Mouse (Mus musculus): ENCODE results near the gene Arl15. TPM values are rescaled to one million over a fixed set of nuclear protein-coding genes. Genes with fewer than 3 reads are reported as not detected.

Gene Arl15
- polyA plus RNA-seq, 1 experiment from 2014 or later, result 12.9 TPM

GRCm38 (mm10) chr13:113995490-113996236 is 201.4 kb downstream of the Arl15 start:
- Histone ChIP-seq H3K36me3 (no peaks in the 10 kb centered on the region), H3K4me1 (no peaks in the 10 kb centered on the region), H3K27me3 (ENCODE audit: low read depth, poor library complexity, severe bottlenecking) (no peaks in the 10 kb centered on the region), H3K4me3 (no peak overlapping the region), H3K9me3 (replicated peaks) (no peaks in the 10 kb centered on the region), H3K27ac (no peak overlapping the region)
- 90% methylated on average over 9 of the region's 9 CpGs for WGBS
- no peak for DNase-seq (ENCODE audit: low spot score)

- H3K9me3 ChIP-seq (replicated peaks), result no peaks in the 10 kb centered on the region
- DNase-seq (ENCODE audit: low spot score), result no peak
- no peak overlapping the region for H3K27ac ChIP-seq
- no peak overlapping the region for H3K4me3 ChIP-seq
- no peaks in the 10 kb centered on the region for H3K27me3 ChIP-seq (ENCODE audit: low read depth, poor library complexity, severe bottlenecking)
- no peaks in the 10 kb centered on the region for H3K4me1 ChIP-seq
- 93% methylated on average over 12 of the region's 12 CpGs for WGBS
- no peaks in the 10 kb centered on the region for H3K36me3 ChIP-seq
These were observed 204.5 kb downstream of the Arl15 start for GRCm38 (mm10) chr13:113998811-113999210.

GRCm38 (mm10) chr13:114003463-114003862 is 209.2 kb downstream of the Arl15 start:
- Histone ChIP-seq H3K9me3 (replicated peaks) (no peaks in the 10 kb centered on the region), H3K27me3 (ENCODE audit: low read depth, poor library complexity, severe bottlenecking) (no peaks in the 10 kb centered on the region), H3K4me1 (no peaks in the 10 kb centered on the region), H3K36me3 (no peaks in the 10 kb centered on the region), H3K4me3 (no peak overlapping the region), H3K27ac (no peak overlapping the region)
- DNase-seq (ENCODE audit: low spot score), result no peak
- WGBS, result 93% methylated on average over 10 of the region's 10 CpGs

- WGBS, result 91% methylated on average over 6 of the region's 6 CpGs
- H3K9me3 ChIP-seq (replicated peaks), result no peaks in the 10 kb centered on the region
- H3K4me1 ChIP-seq, result no peaks in the 10 kb centered on the region
- H3K27ac ChIP-seq, result no peak overlapping the region
- H3K36me3 ChIP-seq, result no peaks in the 10 kb centered on the region
- no peak overlapping the region for H3K4me3 ChIP-seq
- H3K27me3 ChIP-seq (ENCODE audit: low read depth, poor library complexity, severe bottlenecking), result no peaks in the 10 kb centered on the region
- DNase-seq (ENCODE audit: low spot score), result no peak
These were observed 209.9 kb downstream of the Arl15 start for GRCm38 (mm10) chr13:114004191-114004590.

GRCm38 (mm10) chr13:114009786-114010185 is 215.5 kb downstream of the Arl15 start:
- no peaks in the 10 kb centered on the region for H3K9me3 ChIP-seq (replicated peaks)
- H3K27ac ChIP-seq, result no peak overlapping the region
- no peak for DNase-seq (ENCODE audit: low spot score)
- H3K4me3 ChIP-seq, result no peak overlapping the region
- 80% methylated on average over 9 of the region's 9 CpGs for WGBS
- H3K27me3 ChIP-seq (ENCODE audit: low read depth, poor library complexity, severe bottlenecking), result no peaks in the 10 kb centered on the region
- H3K36me3 ChIP-seq, result no peaks in the 10 kb centered on the region
- H3K4me1 ChIP-seq, result peaks cover 16% of the 10 kb centered on the region

- Histone ChIP-seq H3K9me3 (replicated peaks) (no peaks in the 10 kb centered on the region), H3K4me1 (peaks cover 16% of the 10 kb centered on the region), H3K27ac (no peak overlapping the region), H3K36me3 (no peaks in the 10 kb centered on the region), H3K27me3 (ENCODE audit: low read depth, poor library complexity, severe bottlenecking) (no peaks in the 10 kb centered on the region), H3K4me3 (no peak overlapping the region)
- WGBS, result 90% methylated on average over 9 of the region's 9 CpGs
- no peak for DNase-seq (ENCODE audit: low spot score)
These were observed 216.2 kb downstream of the Arl15 start for GRCm38 (mm10) chr13:114010521-114010920.

- Histone ChIP-seq H3K4me1 (peaks cover 16% of the 10 kb centered on the region), H3K27me3 (ENCODE audit: low read depth, poor library complexity, severe bottlenecking) (no peaks in the 10 kb centered on the region), H3K4me3 (no peak overlapping the region), H3K36me3 (no peaks in the 10 kb centered on the region), H3K27ac (no peak overlapping the region), H3K9me3 (replicated peaks) (no peaks in the 10 kb centered on the region)
- 71% methylated on average over 12 of the region's 12 CpGs for WGBS
- DNase-seq (ENCODE audit: low spot score), result peak; percentile 32
These were observed 216.7 kb downstream of the Arl15 start for GRCm38 (mm10) chr13:114011019-114011418.

- no peak for DNase-seq (ENCODE audit: low spot score)
- no peaks in the 10 kb centered on the region for H3K36me3 ChIP-seq
- H3K9me3 ChIP-seq (replicated peaks), result no peaks in the 10 kb centered on the region
- H3K4me1 ChIP-seq, result no peaks in the 10 kb centered on the region
- no peaks in the 10 kb centered on the region for H3K27me3 ChIP-seq (ENCODE audit: low read depth, poor library complexity, severe bottlenecking)
- no peak overlapping the region for H3K27ac ChIP-seq
- H3K4me3 ChIP-seq, result no peak overlapping the region
- 90% methylated on average over 8 of the region's 8 CpGs for WGBS
These were observed 223.6 kb downstream of the Arl15 start for GRCm38 (mm10) chr13:114017928-114018327.

- no peak for DNase-seq (ENCODE audit: low spot score)
- WGBS, result 96% methylated on average over 7 of the region's 7 CpGs
- no peak overlapping the region for H3K4me3 ChIP-seq
These were observed 229.2 kb downstream of the Arl15 start for GRCm38 (mm10) chr13:114023541-114023940.

GRCm38 (mm10) chr13:114026306-114026705 is 232.0 kb downstream of the Arl15 start:
- DNase-seq (ENCODE audit: low spot score), result no peak
- no peak overlapping the region for H3K27ac ChIP-seq
- WGBS, result 83% methylated on average over 6 of the region's 6 CpGs

More at GRCm38 (mm10) chr13:114023541-114023940, 229.2 kb downstream of the Arl15 start:
- no peaks in the 10 kb centered on the region for H3K27me3 ChIP-seq (ENCODE audit: low read depth, poor library complexity, severe bottlenecking)
- no peaks in the 10 kb centered on the region for H3K9me3 ChIP-seq (replicated peaks)
- no peak overlapping the region for H3K27ac ChIP-seq
- no peaks in the 10 kb centered on the region for H3K4me1 ChIP-seq
- no peaks in the 10 kb centered on the region for H3K36me3 ChIP-seq

GRCm38 (mm10) chr13:114026751-114027150 is 232.4 kb downstream of the Arl15 start:
- DNase-seq (ENCODE audit: low spot score), result no peak
- WGBS, result 91% methylated on average over 7 of the region's 7 CpGs

More at GRCm38 (mm10) chr13:114026306-114026705, 232.0 kb downstream of the Arl15 start:
- H3K4me1 ChIP-seq, result no peaks in the 10 kb centered on the region
- H3K4me3 ChIP-seq, result no peak overlapping the region
- no peaks in the 10 kb centered on the region for H3K36me3 ChIP-seq
- H3K9me3 ChIP-seq (replicated peaks), result no peaks in the 10 kb centered on the region
- no peaks in the 10 kb centered on the region for H3K27me3 ChIP-seq (ENCODE audit: low read depth, poor library complexity, severe bottlenecking)

GRCm38 (mm10) chr13:114048071-114048470 is 253.8 kb downstream of the Arl15 start:
- no peaks in the 10 kb centered on the region for H3K27me3 ChIP-seq (ENCODE audit: low read depth, poor library complexity, severe bottlenecking)
- 62% methylated on average over 10 of the region's 10 CpGs for WGBS
- H3K4me3 ChIP-seq, result no peak overlapping the region
- H3K9me3 ChIP-seq (replicated peaks), result no peaks in the 10 kb centered on the region
- H3K27ac ChIP-seq, result no peak overlapping the region
- H3K4me1 ChIP-seq, result peaks cover 6% of the 10 kb centered on the region
- no peak for DNase-seq (ENCODE audit: low spot score)
- H3K36me3 ChIP-seq, result no peaks in the 10 kb centered on the region

More at GRCm38 (mm10) chr13:114026751-114027150, 232.4 kb downstream of the Arl15 start:
- no peaks in the 10 kb centered on the region for H3K4me1 ChIP-seq
- H3K27ac ChIP-seq, result no peak overlapping the region
- H3K9me3 ChIP-seq (replicated peaks), result no peaks in the 10 kb centered on the region
- no peak overlapping the region for H3K4me3 ChIP-seq
- H3K36me3 ChIP-seq, result no peaks in the 10 kb centered on the region
- no peaks in the 10 kb centered on the region for H3K27me3 ChIP-seq (ENCODE audit: low read depth, poor library complexity, severe bottlenecking)

GRCm38 (mm10) chr13:114048688-114049087 is 254.4 kb downstream of the Arl15 start:
- H3K9me3 ChIP-seq (replicated peaks), result no peaks in the 10 kb centered on the region
- H3K27me3 ChIP-seq (ENCODE audit: low read depth, poor library complexity, severe bottlenecking), result no peaks in the 10 kb centered on the region
- no peak for DNase-seq (ENCODE audit: low spot score)
- WGBS, result 63% methylated on average over 3 of the region's 3 CpGs
- no peaks in the 10 kb centered on the region for H3K36me3 ChIP-seq
- no peak overlapping the region for H3K27ac ChIP-seq
- H3K4me3 ChIP-seq, result no peak overlapping the region
- H3K4me1 ChIP-seq, result peaks cover 6% of the 10 kb centered on the region
